ENCODE assay signal across 8 mouse cellular contexts in the genomic region with DNA sequence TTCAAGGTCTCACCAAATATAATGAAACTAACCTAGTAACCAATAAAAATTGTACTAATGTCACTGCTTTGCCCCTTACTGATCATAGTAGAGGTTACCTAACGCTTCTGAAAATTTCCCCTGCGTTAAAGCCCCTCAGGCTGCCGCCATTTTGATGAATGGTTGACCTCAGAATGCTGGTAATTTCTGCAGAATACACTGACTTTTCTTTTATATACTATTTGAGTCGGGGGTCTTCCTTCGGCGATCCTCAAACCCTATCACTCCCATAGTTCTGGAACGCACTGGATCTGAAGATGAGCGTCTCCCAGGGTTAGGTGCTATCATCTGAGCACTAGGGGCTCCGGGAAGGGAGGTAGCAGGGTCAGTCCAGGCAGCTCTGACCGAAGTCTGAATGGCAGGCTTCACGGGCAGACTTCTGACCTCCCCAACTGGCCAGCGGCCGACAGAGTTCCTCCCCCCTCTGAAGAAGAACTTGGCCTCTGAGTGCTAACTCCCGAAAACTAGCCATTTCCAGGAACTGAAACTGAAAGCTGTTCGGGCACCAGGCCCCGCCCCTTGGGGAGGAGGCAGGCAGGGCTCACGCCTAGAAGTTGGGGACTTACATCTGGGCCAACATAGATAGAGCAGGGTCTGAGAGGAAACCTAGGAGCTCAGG. TPM values are rescaled to one million over a fixed set of nuclear protein-coding genes. Genes with fewer than 3 reads are reported as not detected.
DNase-seq lines count a peak whose midpoint lies in the region; ATAC-seq and TF ChIP-seq lines count a peak whose summit lies in the region.

No protein-coding gene starts in this region.

- no peak for TF ChIP-seq CTCF in ES-Bruce4 (IDR thresholded peaks at IDR 0.05; ENCODE audit: low read depth, low read length)

- H3K27me3 ChIP-seq in ES-Bruce4 (ENCODE audit: control insufficient read depth, insufficient read depth, low read length, poor library complexity, severe bottlenecking) = no peaks in the 10 kb centered on the region
- no peaks in the 10 kb centered on the region for H3K27me3 ChIP-seq in hindbrain, embryonic 11.5 days (ENCODE audit: control insufficient read depth, insufficient read depth, low read length)

- peak overlapping the region; percentile 26 for H3K4me2 ChIP-seq in hindbrain, embryonic 11.5 days (replicated peaks; ENCODE audit: low read depth, low read length)

- DNase-seq in c-Kit-positive CD71-positive TER-119-negative erythroid progenitor cells, embryonic 14.5 days (ENCODE audit: low read depth) = peak; percentile 93
- DNase-seq in frontal cortex, postnatal 14 days (ENCODE audit: low spot score in 2 of 2) = peak; percentile 33 to 43
- DNase-seq in hindbrain, embryonic 11.5 days (ENCODE audit: low spot score) = peak; percentile 43
- peak; percentile 46 to 59 for DNase-seq in layer of hippocampus, postnatal 10 days (ENCODE audit: low spot score in 2 of 2)
- peak; percentile 93 for DNase-seq in lung, postnatal 10 days
- DNase-seq in ovary, adult 18-20 months (ENCODE audit: low spot score) = peak; percentile 85
- DNase-seq in thymus, postnatal 10 days (ENCODE audit: low spot score in 2 of 2) = peak; percentile 77 to 79

- no peak for ATAC-seq in hindbrain, embryonic 11.5 days (ENCODE audit: low FRiP score)

- TF ChIP-seq EP300 in ES-Bruce4 (IDR thresholded peaks at IDR 0.05; ENCODE audit: insufficient read depth, low read depth, low read length) = no peak

- H3K9me3 ChIP-seq in ES-Bruce4 (replicated peaks; ENCODE audit: control insufficient read depth, insufficient read depth, low read length, poor library complexity, severe bottlenecking) = no peaks in the 10 kb centered on the region
- no peaks in the 10 kb centered on the region for H3K9me3 ChIP-seq in hindbrain, embryonic 11.5 days (ENCODE audit: control insufficient read depth, low read length)

- peak overlapping the region; percentile 48; the same call in 1 of the 2 replicates for H3K4me3 ChIP-seq in ES-Bruce4 (ENCODE audit: low read depth, low read length)
- no peak overlapping the region for H3K4me3 ChIP-seq in hindbrain, embryonic 11.5 days (ENCODE audit: low read depth, low read length)

- H3K36me3 ChIP-seq in ES-Bruce4 (ENCODE audit: control insufficient read depth, insufficient read depth, low read length, poor library complexity, severe bottlenecking) = no peaks in the 10 kb centered on the region
- H3K36me3 ChIP-seq in hindbrain, embryonic 11.5 days (ENCODE audit: control insufficient read depth, insufficient read depth, low read length) = no peaks in the 10 kb centered on the region

- peaks cover 4% of the 10 kb centered on the region for H3K4me1 ChIP-seq in ES-Bruce4 (ENCODE audit: control insufficient read depth, insufficient read depth, low read length)
- H3K4me1 ChIP-seq in hindbrain, embryonic 11.5 days (replicated peaks; ENCODE audit: control insufficient read depth, insufficient read depth, low read length) = no peaks in the 10 kb centered on the region

- WGBS in hindbrain, embryonic 11.5 days = 43% methylated on average over 17 of the region's 17 CpGs

- no peak overlapping the region for H3K27ac ChIP-seq in ES-Bruce4 (ENCODE audit: insufficient read depth, low read length)
- no peak overlapping the region for H3K27ac ChIP-seq in hindbrain, embryonic 11.5 days (ENCODE audit: low read depth, low read length)

- peak overlapping the region; percentile 38 for H3K9ac ChIP-seq in ES-Bruce4 (ENCODE audit: low read depth, poor library complexity, severe bottlenecking)
- no peak overlapping the region for H3K9ac ChIP-seq in hindbrain, embryonic 11.5 days (ENCODE audit: low read depth, low read length)

- no peak for TF ChIP-seq POLR2A in ES-Bruce4 (IDR thresholded peaks at IDR 0.05; ENCODE audit: insufficient read depth, low read length)

RNA-seq across cellular contexts. Expression of gene Irgm2, which starts 15.1 kb away (rescaled TPM):
- 5.4 and 5.6 TPM in 2 replicates for polyA plus RNA-seq in ES-Bruce4 (2011; ENCODE audit: insufficient read depth, insufficient read length, low read depth, missing spikeins)
- 0.71 and 1.3 TPM in 2 replicates for polyA plus RNA-seq in hindbrain, embryonic 11.5 days (2014; fragmentation: Nextera tagmentation; extraction: Ambion mirVana)
- 1 to 10 TPM; 1.2 to 1.6 TPM for total RNA-seq in layer of hippocampus, postnatal 10 days (2021)

RNA-seq across cellular contexts. Expression of gene Igtp, which starts 15.2 kb away (rescaled TPM):
- polyA plus RNA-seq in ES-Bruce4 (2011; ENCODE audit: insufficient read depth, insufficient read length, low read depth, missing spikeins) = 9.9 and 10.1 TPM in 2 replicates
- 2.5 and 3.3 TPM in 2 replicates for polyA plus RNA-seq in hindbrain, embryonic 11.5 days (2014; fragmentation: Nextera tagmentation; extraction: Ambion mirVana)
- under 1 TPM; 0.85 to 0.94 TPM for total RNA-seq in layer of hippocampus, postnatal 10 days (2021)

RNA-seq across cellular contexts. Expression of gene Mrpl22, which starts 43.1 kb away (rescaled TPM):
- 61.9 and 66.8 TPM in 2 replicates for polyA plus RNA-seq in ES-Bruce4 (2011; ENCODE audit: insufficient read depth, insufficient read length, low read depth, missing spikeins)
- polyA plus RNA-seq in hindbrain, embryonic 11.5 days (2014; fragmentation: Nextera tagmentation; extraction: Ambion mirVana) = 117 and 132 TPM in 2 replicates
- total RNA-seq in layer of hippocampus, postnatal 10 days (2021) = 10 to 100 TPM; 30.3 to 34.9 TPM

RNA-seq across cellular contexts. Expression of gene Gemin5, which starts 46.2 kb away (rescaled TPM):
- polyA plus RNA-seq in ES-Bruce4 (2011; ENCODE audit: insufficient read depth, insufficient read length, low read depth, missing spikeins) = 45.5 and 50.4 TPM in 2 replicates
- 21.0 and 32.0 TPM in 2 replicates for polyA plus RNA-seq in hindbrain, embryonic 11.5 days (2014; fragmentation: Nextera tagmentation; extraction: Ambion mirVana)
- total RNA-seq in layer of hippocampus, postnatal 10 days (2021) = 10 to 100 TPM; 17.5 to 18.5 TPM

Comparison
In these comparisons a context has a peak if more than half of its experiments do, and no peak if none do; other contexts are left out.
1. DNase-seq: peak in every context shown above with its lines; median percentile 93 in c-Kit-positive CD71-positive TER-119-negative erythroid progenitor cells, embryonic 14.5 days; 93 in lung, postnatal 10 days; 85 in ovary, adult 18-20 months; 78 in thymus, postnatal 10 days; 52 in layer of hippocampus, postnatal 10 days; 43 in hindbrain, embryonic 11.5 days; 38 in frontal cortex, postnatal 14 days.